Mouse (Mus musculus) stomach, postnatal 0 days (tissue): Measurements from ENCODE around the gene Stoml1. TPM values are rescaled to one million over a fixed set of nuclear protein-coding genes. Genes with fewer than 3 reads are reported as not detected.

Experiments used
- ATAC-seq: fragments of 200-750 bp; cut with Nextera tagmentation; 2 replicates; pipeline ENCODE4 v1.8.0; 2017; ENCODE audit not compliant: low FRiP score, low TSS enrichment
- DNase-seq: peaks from one replicate; pipeline ENCODE4 v3.0.0-alpha.2; 2016; ENCODE audit warnings: low spot score
- H3K27ac ChIP-seq: fragments of 300-500 bp; sonication (generic); replicated peaks from 2 replicates; pipeline ENCODE4 v1.5.1; 2014; ENCODE audit warnings: mild to moderate bottlenecking, control low read depth
- H3K27me3 ChIP-seq: fragments of 300-500 bp; sonication (generic); 2 replicates; pipeline ENCODE4 v1.6.1; 2014; ENCODE audit warnings: low read length; ENCODE audit not compliant: control insufficient read depth, insufficient read depth
- H3K36me3 ChIP-seq: fragments of 300-500 bp; sonication (generic); 2 replicates; pipeline ENCODE4 v1.6.1; 2014; ENCODE audit warnings: low read length, mixed read lengths; ENCODE audit not compliant: control insufficient read depth, insufficient read depth
- H3K4me1 ChIP-seq: fragments of 300-500 bp; sonication (generic); replicated peaks from 2 replicates; pipeline ENCODE4 v1.6.1; 2014; ENCODE audit warnings: antibody characterized with exemption; ENCODE audit not compliant: control insufficient read depth, insufficient read depth
- H3K4me2 ChIP-seq: fragments of 300-500 bp; sonication (generic); replicated peaks from 2 replicates; pipeline ENCODE4 v1.6.1; 2014; ENCODE audit warnings: low read depth, mild to moderate bottlenecking, control low read depth, moderate library complexity
- H3K4me3 ChIP-seq: fragments of 300-500 bp; sonication (generic); 2 replicates; pipeline ENCODE4 v1.5.1; 2014; ENCODE audit warnings: low read depth, low read length, control low read depth
- H3K9ac ChIP-seq: fragments of 300-500 bp; sonication (generic); 2 replicates; pipeline ENCODE4 v1.6.1; 2014; ENCODE audit warnings: mild to moderate bottlenecking, low read length, control low read depth, mixed read lengths
- H3K9me3 ChIP-seq: fragments of 300-500 bp; sonication (generic); 2 replicates; pipeline ENCODE4 v1.6.1; 2016; ENCODE audit warnings: low read length; ENCODE audit not compliant: control insufficient read depth
- CTCF ChIP-seq: IDR thresholded peaks from 2 replicates; pipeline ENCODE4 v1.5.1; 2016; ENCODE audit warnings: antibody characterized with exemption, low read depth, mild to moderate bottlenecking, moderate library complexity
- EP300 ChIP-seq: optimal IDR thresholded peaks from 2 replicates; pipeline ENCODE3; 2016; ENCODE audit warnings: antibody characterized with exemption
- WGBS: fragments of 180-500 bp; shearing (Covaris S2); extraction: QIAGEN DNeasy Blood & Tissue Kit; methylation state at CpG from one replicate; pipeline ENCODE4 v1.1.7; 2014; 5-methylcytosine and 5-hydroxymethylcytosine counted together
- polyA plus RNA-seq: library from polyadenylated mRNA; unstranded; fragments of >200 nt; fragmentation: Nextera tagmentation; extraction: Ambion mirVana; gene quantifications from 2 replicates; pipeline ENCODE4 v1.2.1, GENCODE M21; 2015

Gene Stoml1
- polyA plus RNA-seq, 1 experiment from 2014 or later: 20.4 TPM

- no peak overlapping the region for H3K9ac ChIP-seq
- H3K9me3 ChIP-seq: no peaks in the 10 kb centered on the region
- DNase-seq: no peak
- H3K36me3 ChIP-seq: no peaks in the 10 kb centered on the region
- no peak for ATAC-seq
- TF ChIP-seq CTCF (no peak), EP300 (no peak)
- H3K4me2 ChIP-seq: no peak overlapping the region
- no peak overlapping the region for H3K4me3 ChIP-seq
- peak overlapping the region; percentile 5; the same call in 1 of the 2 replicates for H3K27ac ChIP-seq
- H3K27me3 ChIP-seq: no peaks in the 10 kb centered on the region
- 0 out of 2 replicates have a peak, but pooled peaks cover 4% of the 10 kb centered on the region for H3K4me1 ChIP-seq
- 86% methylated on average over 7 of the region's 7 CpGs for WGBS
Observed at GRCm38 (mm10) chr9:58274101-58274604, 21.2 kb downstream of the Stoml1 start.

- no peaks in the 10 kb centered on the region for H3K36me3 ChIP-seq
- 0 out of 2 replicates have a peak, but pooled peaks cover 4% of the 10 kb centered on the region for H3K4me1 ChIP-seq
- WGBS: 32% methylated on average over 3 of the region's 3 CpGs
- no peak overlapping the region for H3K4me2 ChIP-seq
- TF ChIP-seq EP300 (no peak), CTCF (no peak)
- no peak overlapping the region for H3K4me3 ChIP-seq
- H3K27me3 ChIP-seq: no peaks in the 10 kb centered on the region
- H3K27ac ChIP-seq: peak overlapping the region; percentile 5; the same call in 1 of the 2 replicates
- DNase-seq: no peak
- H3K9ac ChIP-seq: no peak overlapping the region
- no peak; the same call in 1 of the 2 replicates for ATAC-seq
- no peaks in the 10 kb centered on the region for H3K9me3 ChIP-seq
Observed at GRCm38 (mm10) chr9:58274626-58275025, 21.7 kb downstream of the Stoml1 start.

- Histone ChIP-seq H3K9me3 (no peaks in the 10 kb centered on the region), H3K9ac (no peak overlapping the region), H3K4me2 (no peak overlapping the region; the same call in 1 of the 2 replicates), H3K36me3 (no peaks in the 10 kb centered on the region), H3K27me3 (no peaks in the 10 kb centered on the region), H3K4me1 (0 out of 2 replicates have a peak, but pooled peaks cover 4% of the 10 kb centered on the region), H3K27ac (peak overlapping the region; percentile 88), H3K4me3 (no peak overlapping the region)
- ATAC-seq (peak; percentile 90), DNase-seq (peak; percentile 72)
- no peak for TF ChIP-seq CTCF
- no peak for TF ChIP-seq EP300
- 13% methylated on average over 8 of the region's 8 CpGs for WGBS
Observed at GRCm38 (mm10) chr9:58275115-58275774, 22.3 kb downstream of the Stoml1 start.

GRCm38 (mm10) chr9:58275797-58276196 lies 22.8 kb downstream of the Stoml1 start:
- H3K4me2 ChIP-seq: no peak overlapping the region
- no peak for TF ChIP-seq EP300
- TF ChIP-seq CTCF: peak; percentile 30; the same call in 1 of the 2 replicates
- no peaks in the 10 kb centered on the region for H3K9me3 ChIP-seq
- H3K4me1 ChIP-seq: 0 out of 2 replicates have a peak, but pooled peaks cover 4% of the 10 kb centered on the region
- H3K4me3 ChIP-seq: no peak overlapping the region
- no peak for ATAC-seq
- no peaks in the 10 kb centered on the region for H3K36me3 ChIP-seq
- H3K9ac ChIP-seq: no peak overlapping the region
- no peaks in the 10 kb centered on the region for H3K27me3 ChIP-seq
- peak overlapping the region; percentile 88 for H3K27ac ChIP-seq
- WGBS: 79% methylated on average over 3 of the region's 3 CpGs
- DNase-seq: no peak

- whole genome bisulfite sequencing: 74% methylated on average over 5 of the region's 5 CpGs
Observed at GRCm38 (mm10) chr9:58276346-58276745, 23.4 kb downstream of the Stoml1 start.

GRCm38 (mm10) chr9:58278313-58278712 lies 25.3 kb downstream of the Stoml1 start:
- H3K4me1 ChIP-seq: 0 out of 2 replicates have a peak, but pooled peaks cover 4% of the 10 kb centered on the region
- H3K27me3 ChIP-seq: no peaks in the 10 kb centered on the region
- WGBS: 96% methylated on average over 4 of the region's 4 CpGs
- TF ChIP-seq EP300 (no peak), CTCF (no peak)
- ATAC-seq: no peak
- no peaks in the 10 kb centered on the region for H3K9me3 ChIP-seq
- H3K36me3 ChIP-seq: no peaks in the 10 kb centered on the region
- H3K4me3 ChIP-seq: no peak overlapping the region
- H3K9ac ChIP-seq: no peak overlapping the region
- H3K4me2 ChIP-seq: no peak overlapping the region
- no peak overlapping the region for H3K27ac ChIP-seq
- DNase-seq: no peak

More at GRCm38 (mm10) chr9:58276346-58276745, 23.4 kb downstream of the Stoml1 start:
- no peaks in the 10 kb centered on the region for H3K36me3 ChIP-seq
- DNase-seq: no peak
- 0 out of 2 replicates have a peak, but pooled peaks cover 4% of the 10 kb centered on the region for H3K4me1 ChIP-seq
- no peak overlapping the region for H3K4me3 ChIP-seq
- no peak for TF ChIP-seq EP300
- TF ChIP-seq CTCF: no peak
- H3K27me3 ChIP-seq: no peaks in the 10 kb centered on the region
- no peak for ATAC-seq
- no peaks in the 10 kb centered on the region for H3K9me3 ChIP-seq
- H3K4me2 ChIP-seq: no peak overlapping the region
- no peak overlapping the region for H3K27ac ChIP-seq
- H3K9ac ChIP-seq: no peak overlapping the region
